Mouse (Mus musculus) monocyte, adult 59 days (primary cell): Measurements from ENCODE around the gene Gm9844. TPM values are rescaled to one million over a fixed set of nuclear protein-coding genes. Genes with fewer than 3 reads are reported as not detected.

Experiments used
- total RNA-seq, 2 experiments: library from RNA; stranded (reverse); gene quantifications; one replicate each; pipeline ENCODE4 v1.2.4; 2023

Gm9844 gene
- 1 to 10 TPM; 2.7 to 4.2 TPM for total RNA-seq

DNA sequence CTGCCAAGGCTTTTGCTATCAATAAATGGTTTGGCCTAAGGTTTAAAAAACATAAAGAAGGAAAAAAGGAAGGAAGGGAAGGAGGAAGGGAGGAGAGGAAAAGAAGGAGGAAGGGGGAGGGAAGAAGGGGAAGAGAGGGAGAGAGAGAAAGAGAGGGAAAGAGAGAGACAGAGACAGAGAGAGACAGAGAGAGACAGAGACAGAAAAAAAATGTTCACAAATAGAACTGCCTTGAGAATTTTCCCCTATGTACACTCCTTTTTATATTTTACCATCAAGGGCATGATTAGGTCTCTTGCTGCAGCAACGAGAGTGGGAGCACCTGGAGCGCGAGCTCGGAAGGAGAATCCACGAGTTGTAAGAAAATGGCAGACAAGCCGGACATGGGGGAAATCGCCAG, at the start of gene Gm9844:
Gene Gm9844 (plus strand): TSS at position 301 of the 400 bp plus-strand sequence.

DNA sequence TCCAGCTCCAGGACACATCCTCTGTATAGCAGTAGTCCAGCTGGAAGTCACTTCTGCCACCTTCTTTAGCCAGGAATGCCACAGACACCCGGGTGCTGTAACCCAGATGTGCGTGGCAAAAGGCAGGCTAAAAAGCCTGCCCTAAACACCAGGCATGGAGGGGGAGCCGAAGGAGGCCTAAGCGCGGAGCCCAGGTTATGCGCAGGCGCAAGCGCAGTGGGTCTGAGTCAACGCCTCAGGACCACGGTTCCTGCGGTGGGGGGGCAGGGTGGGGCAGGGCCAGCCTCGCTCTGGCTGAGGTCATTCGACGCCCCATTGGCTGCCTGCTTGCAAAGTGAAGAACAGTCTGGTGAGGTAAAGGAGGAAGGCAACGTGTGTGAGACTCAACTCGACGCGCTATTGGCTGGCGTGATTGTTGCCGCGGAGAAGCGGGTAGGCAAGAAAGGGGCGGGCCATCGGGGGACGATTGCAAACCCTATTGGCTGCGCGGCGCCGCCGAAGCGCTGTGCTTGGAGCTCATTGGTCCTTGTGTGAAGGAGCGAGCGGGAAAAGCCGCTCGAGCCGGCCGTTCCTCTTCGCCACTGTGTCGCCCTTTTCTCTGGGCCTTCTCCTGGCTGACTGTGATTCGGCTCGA, 7.6 kb downstream of the Gm9844 start, which contains the start of the genes Lypd4 and Dmrtc2:
Gene Lypd4 (minus strand): TSS at position 410 of the 634 bp plus-strand sequence.
Gene Dmrtc2 (plus strand): TSS at position 526 of the 634 bp plus-strand sequence.

DNA sequence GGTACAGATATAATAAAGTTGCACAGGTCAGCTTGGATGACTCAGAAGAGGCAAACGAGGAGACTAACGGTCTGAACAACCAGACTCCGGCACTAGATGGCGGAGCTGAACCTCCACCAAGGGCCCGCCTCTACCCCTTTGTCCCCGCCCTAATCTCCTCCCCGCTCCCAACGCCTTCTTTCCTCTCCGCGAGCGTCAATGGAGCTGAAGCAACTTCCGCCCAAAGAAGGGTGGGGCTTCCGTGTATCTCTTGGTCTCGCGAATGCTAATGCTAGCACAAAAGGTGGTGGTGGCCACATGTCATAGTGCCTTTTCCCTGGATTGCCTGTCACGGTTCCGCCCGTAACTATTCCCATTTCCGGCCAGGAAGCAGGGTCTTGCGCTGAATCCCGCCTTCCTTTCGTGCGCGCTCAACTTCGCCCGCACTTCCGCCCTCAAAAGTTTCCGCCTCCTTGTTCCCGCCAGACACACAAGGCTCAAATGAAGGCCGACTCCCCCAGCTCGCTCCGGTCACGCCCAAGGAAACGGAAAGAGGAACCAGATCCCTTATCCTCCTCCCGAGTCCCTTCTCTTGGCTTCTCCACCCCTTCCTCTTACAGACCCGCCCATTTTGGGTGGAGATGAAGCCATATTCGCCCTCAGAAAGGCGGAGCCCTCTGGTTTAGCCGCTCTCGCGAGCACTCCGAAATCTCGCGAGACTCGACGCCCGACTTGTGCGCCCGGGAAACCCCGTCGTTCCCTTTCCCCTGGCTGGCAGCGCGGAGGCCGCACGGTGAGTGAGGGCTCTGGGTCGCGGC, 22.1 kb downstream of the Gm9844 start, which contains the start of gene Rps19:
Gene Rps19 (plus strand): TSS at position 476 of the 797 bp plus-strand sequence.

DNA sequence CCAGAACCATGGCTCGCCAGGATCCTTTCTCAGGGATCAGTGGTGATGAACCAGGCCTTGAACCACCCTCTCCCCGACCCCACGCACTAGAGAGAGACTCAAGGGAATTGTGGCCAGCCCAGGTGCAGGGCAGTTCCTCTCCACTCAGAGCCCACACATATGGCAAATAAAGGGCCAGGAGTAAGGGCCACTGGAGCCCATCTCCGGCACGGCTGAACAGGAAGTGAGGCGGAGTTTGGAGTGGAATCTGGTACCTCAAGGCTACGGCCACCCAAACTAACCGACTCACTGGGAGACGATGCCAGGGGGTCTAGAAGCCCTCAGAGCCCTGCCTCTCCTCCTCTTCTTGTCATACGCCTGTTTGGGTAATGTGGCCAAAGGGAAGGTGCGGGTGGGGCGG, 35.2 kb downstream of the Gm9844 start, which contains the start of gene Cd79a:
Gene Cd79a (plus strand): TSS at position 158 of the 400 bp plus-strand sequence.

DNA sequence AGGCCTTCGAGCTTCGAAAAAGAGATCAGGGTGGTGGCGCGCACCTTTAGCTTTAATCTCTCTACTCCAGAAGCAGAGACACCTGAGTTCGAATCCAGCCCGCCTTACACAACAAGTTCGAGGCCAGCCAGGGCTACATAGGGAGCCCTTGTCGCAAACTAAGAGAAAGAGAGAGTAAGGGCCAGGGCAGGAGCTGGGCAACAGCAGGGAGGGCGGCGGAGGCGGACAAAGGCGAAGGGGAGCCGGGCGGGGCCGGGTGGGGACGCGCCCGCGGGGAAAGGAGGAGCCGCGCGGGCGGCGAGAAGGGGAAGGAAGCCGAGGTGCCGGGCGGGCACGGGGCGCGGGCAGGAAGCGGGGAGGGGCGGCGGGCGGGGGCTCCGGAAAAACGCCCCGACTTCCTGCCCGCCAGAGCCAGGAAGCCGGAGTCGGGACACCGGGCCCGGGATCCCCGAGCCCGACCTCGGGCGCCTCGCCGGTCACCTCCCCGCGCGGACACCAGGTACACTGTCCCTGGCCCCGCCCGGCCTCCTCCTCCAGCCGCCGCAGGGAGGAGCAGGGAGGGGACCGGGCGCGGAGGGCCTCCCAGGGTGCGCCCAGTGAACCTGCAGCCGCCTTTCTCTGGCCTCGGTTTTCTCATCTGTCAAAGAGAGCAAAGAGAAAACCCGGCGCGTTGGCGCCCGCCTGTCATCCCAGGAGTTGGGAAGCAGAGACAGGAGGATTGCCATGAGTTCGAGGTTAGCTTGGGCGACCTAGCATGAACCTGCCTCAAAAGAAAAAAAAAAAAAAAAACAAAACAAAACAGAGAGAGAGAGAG, 40.8 kb downstream of the Gm9844 start, which contains the start of gene Arhgef1:
Gene Arhgef1 (plus strand): TSS at position 283 of the 814 bp plus-strand sequence.

Other genes starting within 250 kb of the Gm9844 start
- not detected for gene Lypd3, start 225.7 kb upstream of the Gm9844 start, total RNA-seq
- gene Tex101, start 185.5 kb upstream of the Gm9844 start, total RNA-seq, result not detected
- under 1 TPM in 1 of 2 experiments, not detected in 1; 0.45 TPM for gene BC049730, start 153.0 kb upstream of the Gm9844 start, total RNA-seq
- under 1 TPM; 0.67 to 0.92 TPM for gene Gm4763, start 135.3 kb upstream of the Gm9844 start, total RNA-seq
- 100 to 1,000 TPM; 165 to 189 TPM for gene Cd177, start 101.9 kb upstream of the Gm9844 start, total RNA-seq
- gene Ceacam10, start 85.0 kb upstream of the Gm9844 start, total RNA-seq, result not detected
- gene Lypd4, start 7.7 kb downstream of the Gm9844 start, total RNA-seq, result not detected
- gene Dmrtc2, start 7.8 kb downstream of the Gm9844 start, total RNA-seq, result not detected
- gene Rps19, start 22.2 kb downstream of the Gm9844 start, total RNA-seq, result 1,000 to 10,000 TPM; 1,275 to 1,329 TPM
- gene Cd79a, start 35.2 kb downstream of the Gm9844 start, total RNA-seq, result 1 to 10 TPM; 2.2 to 5.3 TPM
- gene Arhgef1, start 40.7 kb downstream of the Gm9844 start, total RNA-seq, result 100 to 1,000 TPM; 595 to 645 TPM
- gene Gm4881, start 82.3 kb downstream of the Gm9844 start, total RNA-seq, result not detected
- 100 to 1,000 TPM; 143 to 159 TPM for gene Rabac1, start 110.5 kb downstream of the Gm9844 start, total RNA-seq
- gene Atp1a3, start 143.7 kb downstream of the Gm9844 start, total RNA-seq, result 100 to 1,000 TPM; 358 to 382 TPM
- 1 to 10 TPM; 1.8 TPM for gene Grik5, start 210.1 kb downstream of the Gm9844 start, total RNA-seq
- 10 to 100 TPM; 12.1 to 13.2 TPM for gene Zfp574, start 210.4 kb downstream of the Gm9844 start, total RNA-seq